In genomic region chr13:120033516-120034190, GRCm38 (mm10) we compare ENCODE assay signal across 17 mouse cellular contexts. TPM values are rescaled to one million over a fixed set of nuclear protein-coding genes. Genes with fewer than 3 reads are reported as not detected.
A peak's percentile ranks its signal among the peaks of the same experiment; 100 is the strongest.
DNase-seq lines count a peak whose midpoint lies in the region; ATAC-seq and TF ChIP-seq lines count a peak whose summit lies in the region.
"Not testable (repeated sequence)": the region's sequence is repeated elsewhere in the genome, so short reads cannot be mapped to it uniquely, and the experiment has no call there.
"Had no signal": no experiment of that assay in that cellular context is flagged by ENCODE, and none has a peak within 500 bp of the region (broad histone marks: within the 10 kb centered on the region; RNA-seq: fewer than 3 reads in every experiment).

No protein-coding gene starts in this region.

- H3K4me1 ChIP-seq in G1E (ENCODE audit: insufficient read depth, low read depth, low read length) = not testable (repeated sequence)

- intact Hi-C loops in gastrocnemius, adult 2 months (cut with DNase I); left cerebral cortex, postnatal 10 days (cut with DNase I): not testable (repeated sequence)

- DNase-seq in G1E (ENCODE audit: low spot score) = not testable (repeated sequence)
- DNase-seq in cerebellum, postnatal 25 days = peak; percentile 31 to 40
- DNase-seq in gastrocnemius, adult 2 months = peak; percentile 16
- peak; percentile 59 for DNase-seq in kidney, adult 18-20 months
- peak; percentile 17 to 27 for DNase-seq in left cerebral cortex, postnatal 10 days (ENCODE audit: extremely low spot score in 1 of 2, low spot score in 2 of 2)
- peak; percentile 33 for DNase-seq in lung, postnatal 25 days (ENCODE audit: low spot score)
- peak; percentile 17 for DNase-seq in right cerebral cortex, adult 18-20 months
- DNase-seq in thymus, postnatal 25 days = peak; percentile 9

- H3K9me3 ChIP-seq in G1E (replicated peaks) = not testable (repeated sequence)

- not testable (repeated sequence) for H3K27me3 ChIP-seq in G1E (ENCODE audit: insufficient read depth, low read length)

- ATAC-seq in G1E (ENCODE audit: extremely low read depth, insufficient number of reproducible peaks, low FRiP score, poor library complexity, severe bottlenecking) = peak; percentile 40; the same call in 1 of the 2 replicates

- not testable (repeated sequence) for H3K36me3 ChIP-seq in G1E (replicated peaks)

- not testable (repeated sequence) for H3K4me3 ChIP-seq in G1E (ENCODE audit: low read depth, low read length); gastrocnemius, adult 2 months

- not testable (repeated sequence) for TF ChIP-seq CTCF in G1E (IDR thresholded peaks at IDR 0.05; ENCODE audit: low read depth, low read length); gastrocnemius, adult 2 months (IDR thresholded peaks at IDR 0.05)

- H3K27ac ChIP-seq in gastrocnemius, adult 2 months = not testable (repeated sequence)

RNA-seq across cellular contexts. Expression of gene Gm36079, which starts 6.8 kb away (rescaled TPM):
- not detected in 2 replicates for total RNA-seq in G1E (2014; fragmentation: Nextera tagmentation)
- 0.35 and 1.7 TPM in 2 replicates for total RNA-seq in G1E (2017)
- polyA plus RNA-seq in G1E (2012) = not detected in 2 replicates
- total RNA-seq in gastrocnemius, adult 2 months (2021) = not detected
- not detected for total RNA-seq in left cerebral cortex, postnatal 10 days (2021)
- total RNA-seq: adrenal gland, postnatal 36 days; midbrain, postnatal 0 days had no signal
- polyA plus RNA-seq: cerebellum, adult 2 months; heart, embryonic 10.5 days; hindbrain, embryonic 13.5 days; kidney, postnatal 0 days; limb, embryonic 12.5 days; lung, embryonic 16.5 days; midbrain, postnatal 0 days; stomach, embryonic 16.5 days had no signal

RNA-seq across cellular contexts. Expression of gene Gm21188, which starts 18.3 kb away (rescaled TPM):
- not detected in 2 replicates for total RNA-seq in G1E (2014; fragmentation: Nextera tagmentation)
- 0.27 and 0.70 TPM in 2 replicates for total RNA-seq in G1E (2017)
- polyA plus RNA-seq in G1E (2012) = 0.02 TPM in 1 of 2 replicates, not detected in the other
- under 1 TPM; 0.13 to 0.22 TPM for total RNA-seq in gastrocnemius, adult 2 months (2021)
- not detected for total RNA-seq in left cerebral cortex, postnatal 10 days (2021)
- total RNA-seq: midbrain, postnatal 0 days had no signal
- polyA plus RNA-seq: cerebellum, adult 2 months; heart, embryonic 10.5 days; hindbrain, embryonic 13.5 days; limb, embryonic 12.5 days; lung, embryonic 16.5 days; midbrain, postnatal 0 days had no signal
